Mouse (Mus musculus): Measurements from ENCODE around the gene Smarcd2. TPM values are rescaled to one million over a fixed set of nuclear protein-coding genes. Genes with fewer than 3 reads are reported as not detected.

The Smarcd2 gene
- 116 TPM for polyA plus RNA-seq (2017; shearing (Covaris generic))

DNA sequence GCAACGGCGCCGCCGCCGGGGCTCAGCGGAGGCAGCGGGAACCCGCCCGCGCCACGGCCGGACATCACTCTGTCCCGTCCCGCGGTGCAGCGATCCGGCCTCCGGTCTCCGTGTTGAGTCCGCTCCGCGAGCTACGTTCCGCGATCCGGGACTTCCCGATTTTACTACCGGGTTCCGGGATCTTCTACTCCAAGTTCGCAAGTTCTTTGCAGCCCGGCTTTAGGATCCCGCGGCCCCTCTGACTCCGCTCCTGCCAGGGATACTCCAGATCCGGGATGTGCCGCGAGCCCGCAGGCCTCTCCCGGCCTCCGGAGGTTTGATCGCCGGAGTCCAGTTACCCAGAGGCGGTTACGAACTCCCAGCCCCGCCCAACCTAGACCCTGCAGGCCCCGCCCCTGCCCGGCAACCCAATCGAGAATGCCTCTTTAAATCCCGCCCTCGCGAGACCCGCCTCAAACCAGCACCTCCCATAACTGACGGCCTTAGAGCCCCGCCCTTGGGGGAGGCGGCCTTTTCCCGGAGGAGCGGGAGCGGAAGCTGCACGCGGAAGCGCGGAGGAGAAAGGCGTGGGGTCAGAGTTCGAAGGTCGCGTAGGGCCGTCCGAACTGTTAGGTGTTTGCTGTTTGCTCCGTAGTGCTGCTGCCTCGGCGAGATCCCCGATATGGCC lies at the start of gene Smarcd2:
Smarcd2 (minus strand) TSS at position 329 of the 667 bp plus-strand sequence.

GRCm38 (mm10) chr11:106314333-106314812 lies 41.6 kb upstream of the Smarcd2 start, which contains the start of gene Cd79b:
Gene Cd79b (minus strand): TSS chr11:106314762.

DNA sequence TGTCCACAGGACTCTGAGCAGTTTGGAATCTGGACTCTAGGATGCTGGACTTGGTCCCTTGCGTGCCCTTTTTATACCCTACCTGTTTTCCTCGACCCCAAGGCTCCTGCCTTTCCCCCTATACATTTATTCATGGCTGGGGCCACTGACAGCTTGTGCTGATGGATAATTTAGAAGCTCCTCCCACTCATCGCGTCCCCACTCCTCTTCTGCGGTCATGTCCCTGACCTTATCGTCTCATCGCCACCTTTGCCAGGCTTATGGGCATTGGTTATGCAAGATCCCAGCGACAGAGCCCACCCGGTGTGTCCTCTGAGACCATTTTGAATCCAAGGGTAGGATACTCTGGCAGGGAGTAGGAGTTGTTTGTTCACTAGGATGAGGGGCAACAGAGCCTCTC lies 29.0 kb upstream of the Smarcd2 start, which contains the start of gene Gh:
Gh (minus strand) TSS at position 101 of the 400 bp plus-strand sequence.

GRCm38 (mm10) chr11:106276454-106276853 lies 3.7 kb upstream of the Smarcd2 start, which contains the start of gene Tcam1:
Gene Tcam1 (plus strand): TSS chr11:106276672.

GRCm38 (mm10) chr11:106255685-106256451 lies 16.9 kb downstream of the Smarcd2 start, which contains the start of the genes Ftsj3 and Psmc5:
Gene Ftsj3 (minus strand): TSS chr11:106256079.
Gene Psmc5 (plus strand): TSS chr11:106256154.

DNA sequence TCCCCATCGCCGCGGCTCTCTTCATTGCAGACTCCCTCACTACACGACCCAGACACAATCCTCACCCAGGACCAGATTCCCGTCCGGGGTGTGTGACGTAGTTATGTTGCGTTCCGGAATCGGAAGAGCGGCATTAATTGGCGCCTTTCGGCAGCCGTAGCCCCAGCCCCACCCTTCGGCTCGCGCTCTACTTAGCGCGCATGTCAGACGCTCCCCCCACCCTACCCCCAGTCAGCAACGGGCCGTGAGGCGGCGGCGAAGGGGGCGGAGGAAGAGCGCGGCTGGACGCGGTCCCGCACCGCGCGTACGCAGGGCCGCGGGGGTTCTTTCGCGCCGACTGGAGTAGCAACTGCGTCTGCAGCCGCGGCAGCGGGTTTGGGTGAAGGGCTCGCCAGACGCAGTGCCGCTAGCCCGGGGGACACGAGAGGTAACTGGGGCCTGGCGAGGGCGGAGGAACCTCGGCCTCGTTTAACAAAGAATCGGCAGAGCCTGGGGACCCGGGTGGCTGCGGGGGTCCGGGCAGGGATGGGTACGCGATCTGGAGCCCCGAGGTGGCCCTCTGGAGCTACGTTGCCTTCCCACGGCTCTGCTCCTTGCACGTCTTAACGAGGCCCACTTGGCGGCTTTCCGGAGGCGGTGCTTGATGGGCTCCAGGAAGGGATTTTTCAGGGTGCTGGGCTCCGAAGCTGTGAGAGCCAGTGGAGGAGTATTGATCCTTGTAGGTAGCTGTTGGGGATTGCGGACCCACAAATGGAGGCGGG lies 55.9 kb downstream of the Smarcd2 start, which contains the start of gene Ddx42:
Ddx42 (plus strand) TSS at position 197 of the 761 bp plus-strand sequence.

GRCm38 (mm10) chr11:106215927-106216729 lies 56.6 kb downstream of the Smarcd2 start, which contains the start of gene Ccdc47:
Gene Ccdc47 (minus strand): TSS chr11:106216344.

Other genes with a start within 250 kb of the Smarcd2 start
- gene Dcaf7, start 236.1 kb downstream of the Smarcd2 start, polyA plus RNA-seq (2017; shearing (Covaris generic)): 81.6 TPM
- 5.0 TPM for gene Taco1, start 206.9 kb downstream of the Smarcd2 start, polyA plus RNA-seq (2017; shearing (Covaris generic))
- gene Map3k3, start 188.4 kb downstream of the Smarcd2 start, polyA plus RNA-seq (2017; shearing (Covaris generic)): 102 TPM
- not detected for gene Gm10840, start 112.1 kb downstream of the Smarcd2 start, polyA plus RNA-seq (2017; shearing (Covaris generic))
- gene Limd2, start 112.1 kb downstream of the Smarcd2 start, polyA plus RNA-seq (2017; shearing (Covaris generic)): 940 TPM
- gene Strada, start 70.8 kb downstream of the Smarcd2 start, polyA plus RNA-seq (2017; shearing (Covaris generic)): 28.5 TPM
- gene Ccdc47, start 56.6 kb downstream of the Smarcd2 start, polyA plus RNA-seq (2017; shearing (Covaris generic)): 66.9 TPM
- 105 TPM for gene Ddx42, start 56.0 kb downstream of the Smarcd2 start, polyA plus RNA-seq (2017; shearing (Covaris generic))
- 67.4 TPM for gene Ftsj3, start 16.9 kb downstream of the Smarcd2 start, polyA plus RNA-seq (2017; shearing (Covaris generic))
- 120 TPM for gene Psmc5, start 16.8 kb downstream of the Smarcd2 start, polyA plus RNA-seq (2017; shearing (Covaris generic))
- not detected for gene Tcam1, start 3.7 kb upstream of the Smarcd2 start, polyA plus RNA-seq (2017; shearing (Covaris generic))
- not detected for gene Gh, start 28.9 kb upstream of the Smarcd2 start, polyA plus RNA-seq (2017; shearing (Covaris generic))
- gene Cd79b, start 41.8 kb upstream of the Smarcd2 start, polyA plus RNA-seq (2017; shearing (Covaris generic)): 0.31 TPM
- not detected for gene Scn4a, start 80.3 kb upstream of the Smarcd2 start, polyA plus RNA-seq (2017; shearing (Covaris generic))
- not detected for gene Prr29, start 92.5 kb upstream of the Smarcd2 start, polyA plus RNA-seq (2017; shearing (Covaris generic))
- gene Icam2, start 115.1 kb upstream of the Smarcd2 start, polyA plus RNA-seq (2017; shearing (Covaris generic)): 82.2 TPM
- gene Ern1, start 214.9 kb upstream of the Smarcd2 start, polyA plus RNA-seq (2017; shearing (Covaris generic)): 127 TPM

Data from effector memory CD4-positive, alpha-beta T cell, adult 5 months (primary cell).